Mouse (Mus musculus): Measurements from ENCODE around the gene Pank1.

The Pank1 gene

GRCm38 (mm10) chr19:34819577-34820170, 59.6 kb downstream of the Pank1 start:
- no peak for DNase-seq

- DNase-seq: no peak
Observed at GRCm38 (mm10) chr19:34815371-34815770, 63.9 kb downstream of the Pank1 start.

- no peak for DNase-seq
Observed at GRCm38 (mm10) chr19:34814696-34815095, 64.6 kb downstream of the Pank1 start.

GRCm38 (mm10) chr19:34813961-34814360, 65.3 kb downstream of the Pank1 start:
- no peak for DNase-seq

GRCm38 (mm10) chr19:34813533-34813932, 65.7 kb downstream of the Pank1 start:
- DNase-seq: no peak

GRCm38 (mm10) chr19:34812711-34813110, 66.5 kb downstream of the Pank1 start:
- DNase-seq: no peak

GRCm38 (mm10) chr19:34807173-34807572, 72.1 kb downstream of the Pank1 start:
- DNase-seq: no peak

- DNase-seq: no peak
Observed at GRCm38 (mm10) chr19:34805071-34805470, 74.2 kb downstream of the Pank1 start.

GRCm38 (mm10) chr19:34804531-34804930, 74.7 kb downstream of the Pank1 start:
- no peak for DNase-seq

GRCm38 (mm10) chr19:34803396-34803795, 75.9 kb downstream of the Pank1 start:
- no peak for DNase-seq

- no peak for DNase-seq
Observed at GRCm38 (mm10) chr19:34799644-34800267, 79.5 kb downstream of the Pank1 start.

GRCm38 (mm10) chr19:34796396-34796795, 82.9 kb downstream of the Pank1 start:
- no peak for DNase-seq

GRCm38 (mm10) chr19:34782491-34782890, 96.8 kb downstream of the Pank1 start:
- no peak for DNase-seq

- DNase-seq: no peak
Observed at GRCm38 (mm10) chr19:34778993-34779392, 100.3 kb downstream of the Pank1 start.

GRCm38 (mm10) chr19:34778098-34778497, 101.2 kb downstream of the Pank1 start:
- no peak for DNase-seq

- no peak for DNase-seq
Observed at GRCm38 (mm10) chr19:34772775-34773174, 106.5 kb downstream of the Pank1 start.

- DNase-seq: no peak
Observed at GRCm38 (mm10) chr19:34770764-34771163, 108.5 kb downstream of the Pank1 start.

GRCm38 (mm10) chr19:34758754-34759153, 120.5 kb downstream of the Pank1 start:
- no peak for DNase-seq

All from thymus, adult 18-20 months (tissue).